Mouse (Mus musculus) monocyte, adult 59 days (primary cell): ENCODE results near the gene Mta1. TPM values are rescaled to one million over a fixed set of nuclear protein-coding genes. Genes with fewer than 3 reads are reported as not detected.

Source experiments
- total RNA-seq, 2 experiments: library from RNA; stranded (reverse); gene quantifications; one replicate each; pipeline ENCODE4 v1.2.4; 2023

Gene Mta1
- total RNA-seq = 10 to 100 TPM; 40.3 to 40.7 TPM

GRCm38 (mm10) chr12:113097749-113098281, at the start of gene Mta1:
TSS of gene Mta1 (plus strand) at chr12:113098278.

GRCm38 (mm10) chr12:113074329-113075062, 23.6 kb upstream of the Mta1 start, which contains the start of gene Tex22:
TSS of gene Tex22 (plus strand) at chr12:113074502.

GRCm38 (mm10) chr12:113139908-113140615, 42.0 kb downstream of the Mta1 start, which contains the start of gene Crip2:
TSS of gene Crip2 (plus strand) at chr12:113140236.

GRCm38 (mm10) chr12:113146112-113147057, 48.3 kb downstream of the Mta1 start, which contains the start of gene Crip1:
TSS of gene Crip1 (plus strand) at chr12:113146316.

GRCm38 (mm10) chr12:113155887-113156539, 57.9 kb downstream of the Mta1 start, which contains the start of gene Tedc1:
TSS of gene Tedc1 (plus strand) at chr12:113156421.

GRCm38 (mm10) chr12:113185442-113186291, 87.6 kb downstream of the Mta1 start, which contains the start of gene Tmem121:
TSS of gene Tmem121 (plus strand) at chr12:113185930.

Other genes starting within 250 kb of the Mta1 start
- 100 to 1,000 TPM; 208 to 247 TPM for gene Gpr132, start 230.1 kb upstream of the Mta1 start, total RNA-seq
- gene Jag2, start 168.5 kb upstream of the Mta1 start, total RNA-seq = 1 to 10 TPM; 3.6 to 4.5 TPM
- gene Nudt14, start 156.2 kb upstream of the Mta1 start, total RNA-seq = 10 to 100 TPM; 11.6 to 13.5 TPM
- 1 to 10 TPM; 3.8 to 4.5 TPM for gene Btbd6, start 121.8 kb upstream of the Mta1 start, total RNA-seq
- 100 to 1,000 TPM in 1 of 2 experiments, 10 to 100 TPM in 1; 93.0 to 106 TPM for gene Brf1, start 97.6 kb upstream of the Mta1 start, total RNA-seq
- 100 to 1,000 TPM; 145 to 154 TPM for gene Pacs2, start 83.8 kb upstream of the Mta1 start, total RNA-seq
- gene Tex22, start 23.8 kb upstream of the Mta1 start, total RNA-seq = 1 to 10 TPM; 1.4 to 2.2 TPM
- 10 to 100 TPM; 69.7 to 70.5 TPM for gene Crip2, start 42.0 kb downstream of the Mta1 start, total RNA-seq
- 1,000 to 10,000 TPM; 2,128 to 2,165 TPM for gene Crip1, start 48.0 kb downstream of the Mta1 start, total RNA-seq
- 1 to 10 TPM; 5.4 to 6.7 TPM for gene Tedc1, start 58.1 kb downstream of the Mta1 start, total RNA-seq
- not detected for gene Tmem121, start 87.7 kb downstream of the Mta1 start, total RNA-seq